In genomic region chr2:65845551-65845950, GRCm38 (mm10) we compare ENCODE assay signal across 9 mouse cellular contexts. TPM values are rescaled to one million over a fixed set of nuclear protein-coding genes. Genes with fewer than 3 reads are reported as not detected.
A peak's percentile ranks its signal among the peaks of the same experiment; 100 is the strongest.
DNase-seq lines count a peak whose midpoint lies in the region; ATAC-seq lines count a peak whose summit lies in the region.
"Had no signal": no experiment of that assay in that cellular context is flagged by ENCODE, and none has a peak within 500 bp of the region (broad histone marks: within the 10 kb centered on the region; RNA-seq: fewer than 3 reads in every experiment).

Gene Csrnp3 (plus strand): TSS chr2:65845767.

- ATAC-seq in heart, embryonic 13.5 days (ENCODE audit: extremely low read depth, insufficient number of reproducible peaks, low FRiP score, low TSS enrichment), result no peak
- ATAC-seq in heart, embryonic 15.5 days (replicated peaks; ENCODE audit: insufficient number of reproducible peaks, insufficient read depth, low FRiP score, low read depth), result no peak; the same call in 1 of the 2 replicates

- WGBS in heart, embryonic 13.5 days, result 2% methylated on average over 6 of the region's 6 CpGs
- WGBS in heart, embryonic 15.5 days, result under 1% methylated on average over 6 of the region's 6 CpGs

- H3K9ac ChIP-seq in heart, embryonic 13.5 days, result peak within 1 kb of the TSS; percentile 63
- H3K9ac ChIP-seq in heart, embryonic 15.5 days, result peak within 1 kb of the TSS; percentile 33

- peaks cover 8% of the 10 kb centered on the region for H3K4me1 ChIP-seq in heart, embryonic 13.5 days
- peaks cover 7% of the 10 kb centered on the region for H3K4me1 ChIP-seq in heart, embryonic 15.5 days (replicated peaks)

- no peak for DNase-seq in heart, adult 18-20 months
- DNase-seq in embryo, embryonic 10 days (ENCODE audit: low spot score), result peak; percentile 91
- peak; percentile 86 for DNase-seq in layer of hippocampus, adult 9-11 months
- DNase-seq in lung, postnatal 10 days, result peak; percentile 21
- peak; percentile 75 to 84 for DNase-seq in right cerebral cortex, adult 2 months (ENCODE audit: low spot score in 2 of 2)
- no peak for DNase-seq in B cell, adult 2 months

- H3K27me3 ChIP-seq in heart, embryonic 13.5 days (replicated peaks), result no peaks in the 10 kb centered on the region
- H3K27me3 ChIP-seq in heart, embryonic 15.5 days, result no peaks in the 10 kb centered on the region; the same call in 1 of the 2 replicates

- peak within 1 kb of the TSS; percentile 54 for H3K4me3 ChIP-seq in heart, embryonic 13.5 days
- H3K4me3 ChIP-seq in heart, embryonic 15.5 days, result peak within 1 kb of the TSS; percentile 48

- H3K4me2 ChIP-seq in heart, embryonic 13.5 days, result peak within 1 kb of the TSS; percentile 81
- H3K4me2 ChIP-seq in heart, embryonic 15.5 days, result peak within 1 kb of the TSS; percentile 81

- H3K36me3 ChIP-seq in heart, embryonic 13.5 days, result no peaks in the 10 kb centered on the region
- H3K36me3 ChIP-seq in heart, embryonic 15.5 days, result no peaks in the 10 kb centered on the region

- H3K27ac ChIP-seq in heart, embryonic 13.5 days (replicated peaks), result no peak within 1 kb of the TSS
- H3K27ac ChIP-seq in heart, embryonic 15.5 days, result no peak within 1 kb of the TSS

- H3K9me3 ChIP-seq in heart, embryonic 13.5 days, result no peaks in the 10 kb centered on the region
- no peaks in the 10 kb centered on the region for H3K9me3 ChIP-seq in heart, embryonic 15.5 days (replicated peaks)

RNA-seq across cellular contexts. Expression of gene Csrnp3, which starts in this region (rescaled TPM):
- 0.37 and 0.53 TPM in 2 replicates for polyA plus RNA-seq in heart, embryonic 13.5 days (2015; fragmentation: Nextera tagmentation; extraction: Ambion mirVana)
- total RNA-seq in heart, adult 18-20 months (2021), result under 1 TPM; 0.23 to 0.32 TPM
- 0.64 and 1.2 TPM in 2 replicates for polyA plus RNA-seq in heart, embryonic 15.5 days (2015; fragmentation: Nextera tagmentation; extraction: Ambion mirVana)
- total RNA-seq: liver, adult 2 months had no signal
- polyA plus RNA-seq: liver, adult 2 months had no signal

Comparison
In these comparisons a context has a peak if more than half of its experiments do, and no peak if none do; other contexts are left out.
1. DNase-seq: peak in embryo, embryonic 10 days (single experiment), layer of hippocampus, adult 9-11 months (single experiment), lung, postnatal 10 days (single experiment) and right cerebral cortex, adult 2 months (2 of 2); none in heart, adult 18-20 months (0 of 2) and B cell, adult 2 months (0 of 2).